Mouse (Mus musculus): ENCODE measurements around the gene Ipo7.
"Not testable (repeated sequence)": the region's sequence is repeated elsewhere in the genome, so short reads cannot be mapped to it uniquely, and the experiment has no call there.

Gene Ipo7

GRCm38 (mm10) chr7:110023553-110023952 lies 5.5 kb downstream of the Ipo7 start:
- no peak for DNase-seq

GRCm38 (mm10) chr7:110026594-110026993 lies 8.5 kb downstream of the Ipo7 start:
- DNase-seq: no peak

- no peak for DNase-seq
Measured at GRCm38 (mm10) chr7:110028826-110029225, 10.8 kb downstream of the Ipo7 start.

GRCm38 (mm10) chr7:110030342-110030741 lies 12.3 kb downstream of the Ipo7 start:
- DNase-seq: no peak

GRCm38 (mm10) chr7:110057723-110058122 lies 39.6 kb downstream of the Ipo7 start:
- DNase-seq: not testable (repeated sequence)

GRCm38 (mm10) chr7:110059092-110059785 lies 41.2 kb downstream of the Ipo7 start:
- no peak for DNase-seq

- peak; percentile 55 for DNase-seq
Measured at GRCm38 (mm10) chr7:110060106-110060668, 42.1 kb downstream of the Ipo7 start.

- no peak for DNase-seq
Measured at GRCm38 (mm10) chr7:110060669-110061198, 42.7 kb downstream of the Ipo7 start.

GRCm38 (mm10) chr7:110061199-110061751 lies 43.2 kb downstream of the Ipo7 start, which contains the start of gene Zfp143:
Gene Zfp143, plus strand, starts transcription at chr7:110061217.
- peak; percentile 100 for DNase-seq

- DNase-seq: peak; percentile 83
Measured at GRCm38 (mm10) chr7:110061752-110062273, 43.7 kb downstream of the Ipo7 start.

- no peak for DNase-seq
Measured at GRCm38 (mm10) chr7:110063731-110064130, 45.7 kb downstream of the Ipo7 start.

- no peak for DNase-seq
Measured at GRCm38 (mm10) chr7:110069070-110069469, 51.0 kb downstream of the Ipo7 start.

- DNase-seq: no peak
Measured at GRCm38 (mm10) chr7:110078168-110078567, 60.1 kb downstream of the Ipo7 start.

- peak; percentile 60 for DNase-seq
Measured at GRCm38 (mm10) chr7:110083386-110084165, 65.5 kb downstream of the Ipo7 start.

GRCm38 (mm10) chr7:110085217-110085616 lies 67.1 kb downstream of the Ipo7 start:
- no peak for DNase-seq

- no peak for DNase-seq
Measured at GRCm38 (mm10) chr7:110087914-110088313, 69.8 kb downstream of the Ipo7 start.

- DNase-seq: no peak
Measured at GRCm38 (mm10) chr7:110091670-110092069, 73.6 kb downstream of the Ipo7 start.

GRCm38 (mm10) chr7:110096332-110096731 lies 78.3 kb downstream of the Ipo7 start:
- DNase-seq: no peak

GRCm38 (mm10) chr7:110097106-110097793 lies 79.2 kb downstream of the Ipo7 start:
- DNase-seq: no peak

- no peak for DNase-seq
Measured at GRCm38 (mm10) chr7:110100854-110101253, 82.8 kb downstream of the Ipo7 start.

GRCm38 (mm10) chr7:110101266-110101665 lies 83.2 kb downstream of the Ipo7 start:
- no peak for DNase-seq

GRCm38 (mm10) chr7:110105041-110105440 lies 87.0 kb downstream of the Ipo7 start:
- DNase-seq: no peak
